Mouse (Mus musculus): ENCODE data around the gene U2af2.

GRCm38 (mm10) chr7:5037026-5037425, 24.9 kb upstream of the U2af2 start:
- TF ChIP-seq CTCF (IDR thresholded peaks at IDR 0.05; ENCODE audit: low read depth) (no peak), EP300 (optimal IDR thresholded peaks at IDR 0.05) (no peak)
